Mouse (Mus musculus) urinary bladder, postnatal 36 days (tissue): Measurements from ENCODE around the gene Etv4.

ENCODE experiments used
- DNase-seq, 2 experiments: peaks; one replicate each; pipeline ENCODE4 v3.0.0; 2022; ENCODE audit warnings: low spot score in 2 of 2, mixed read lengths in 1 of 2

The Etv4 gene

GRCm38 (mm10) chr11:101786651-101787050 is 1.5 kb upstream of the Etv4 start:
- DNase-seq, result no peak

- no peak for DNase-seq
Measured at GRCm38 (mm10) chr11:101785852-101786205, 658 bp upstream of the Etv4 start.

- DNase-seq, result no peak
Measured at GRCm38 (mm10) chr11:101784488-101785142, 556 bp downstream of the Etv4 start.

GRCm38 (mm10) chr11:101784072-101784471 is 1.1 kb downstream of the Etv4 start:
- no peak for DNase-seq

GRCm38 (mm10) chr11:101783584-101783983 is 1.6 kb downstream of the Etv4 start:
- no peak for DNase-seq

- no peak for DNase-seq
Measured at GRCm38 (mm10) chr11:101783135-101783534, 2.0 kb downstream of the Etv4 start.

- DNase-seq, result no peak
Measured at GRCm38 (mm10) chr11:101776846-101777245, 8.3 kb downstream of the Etv4 start.

- DNase-seq, result peak in 1 of 2 experiments; percentile 36
Measured at GRCm38 (mm10) chr11:101772449-101772848, 12.7 kb downstream of the Etv4 start.

GRCm38 (mm10) chr11:101772027-101772426 is 13.1 kb downstream of the Etv4 start:
- DNase-seq, result no peak

GRCm38 (mm10) chr11:101770266-101770665 is 14.9 kb downstream of the Etv4 start:
- no peak for DNase-seq

- no peak for DNase-seq
Measured at GRCm38 (mm10) chr11:101768721-101769120, 16.4 kb downstream of the Etv4 start.

GRCm38 (mm10) chr11:101767326-101767725 is 17.8 kb downstream of the Etv4 start:
- no peak for DNase-seq

GRCm38 (mm10) chr11:101764546-101764945 is 20.6 kb downstream of the Etv4 start:
- DNase-seq, result no peak

GRCm38 (mm10) chr11:101763723-101764122 is 21.4 kb downstream of the Etv4 start:
- no peak for DNase-seq

GRCm38 (mm10) chr11:101759530-101759929 is 25.6 kb downstream of the Etv4 start:
- DNase-seq, result no peak

GRCm38 (mm10) chr11:101758431-101758830 is 26.7 kb downstream of the Etv4 start:
- peak in 1 of 2 experiments; percentile 32 for DNase-seq

GRCm38 (mm10) chr11:101757366-101757765 is 27.8 kb downstream of the Etv4 start:
- no peak for DNase-seq

- DNase-seq, result peak in 1 of 2 experiments; percentile 40
Measured at GRCm38 (mm10) chr11:101756616-101757015, 28.6 kb downstream of the Etv4 start.

- no peak for DNase-seq
Measured at GRCm38 (mm10) chr11:101733596-101733995, 51.6 kb downstream of the Etv4 start.

- DNase-seq, result peak; percentile 97 to 98
Measured at GRCm38 (mm10) chr11:101732518-101733440, 52.4 kb downstream of the Etv4 start, which contains the start of gene Dhx8. Dhx8 (plus strand) TSS chr11:101732919.

- no peak for DNase-seq
Measured at GRCm38 (mm10) chr11:101729308-101729707, 55.9 kb downstream of the Etv4 start.

GRCm38 (mm10) chr11:101726765-101727164 is 58.4 kb downstream of the Etv4 start:
- DNase-seq, result no peak

GRCm38 (mm10) chr11:101725043-101725442 is 60.1 kb downstream of the Etv4 start:
- DNase-seq, result no peak
